Comparison of ENCODE assay signal across 14 mouse cellular contexts in the genomic region with DNA sequence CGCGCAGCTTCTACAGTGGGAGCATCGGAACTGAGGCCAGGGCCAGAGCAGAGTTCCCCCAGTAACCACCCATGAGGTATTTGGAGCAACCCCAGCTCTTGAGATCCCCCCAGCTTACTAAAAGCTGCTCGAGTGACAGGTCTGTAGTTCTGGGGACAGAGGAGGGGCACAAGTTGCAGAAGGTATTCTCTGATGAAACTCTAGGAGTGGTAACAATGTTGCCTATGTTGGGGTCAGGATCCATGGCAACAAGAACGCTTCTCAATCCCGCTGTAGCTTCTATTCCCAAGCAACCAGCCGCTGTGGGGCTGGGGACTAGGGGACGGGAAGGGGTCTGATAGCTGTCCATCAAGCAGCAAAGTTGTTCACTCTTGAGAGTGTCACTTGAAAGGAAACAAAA.
DNase-seq lines count a peak whose midpoint lies in the region; ATAC-seq and TF ChIP-seq lines count a peak whose summit lies in the region.
"Had no signal": no experiment of that assay in that cellular context is flagged by ENCODE, and none has a peak within 500 bp of the region (broad histone marks: within the 10 kb centered on the region; RNA-seq: fewer than 3 reads in every experiment).

No protein-coding gene starts in this region.

- no peaks in the 10 kb centered on the region for H3K36me3 ChIP-seq in heart, embryonic 10.5 days
- no peaks in the 10 kb centered on the region for H3K36me3 ChIP-seq in lung, postnatal 0 days (ENCODE audit: insufficient read depth, low read length)
- no peaks in the 10 kb centered on the region for H3K36me3 ChIP-seq in hindbrain, postnatal 0 days (ENCODE audit: insufficient read depth, low read length)
- H3K36me3 ChIP-seq: embryonic facial prominence, embryonic 15.5 days; G1E had no signal

- H3K9me3 ChIP-seq in heart, embryonic 10.5 days, result no peaks in the 10 kb centered on the region
- H3K9me3 ChIP-seq in lung, postnatal 0 days (ENCODE audit: low read length), result no peaks in the 10 kb centered on the region
- H3K9me3 ChIP-seq in hindbrain, postnatal 0 days (ENCODE audit: low read length), result no peaks in the 10 kb centered on the region
- H3K9me3 ChIP-seq: embryonic facial prominence, embryonic 15.5 days; G1E had no signal

- ATAC-seq in lung, postnatal 0 days, result 0 out of 2 replicates have a peak, but pooled peaks have one; percentile 4
- peak; percentile 59 for ATAC-seq in hindbrain, postnatal 0 days
- no peak for ATAC-seq in erythroblast, adult 5-6 weeks (replicated peaks; ENCODE audit: low FRiP score, poor library complexity, severe bottlenecking)

- no peak for TF ChIP-seq CTCF in lung, postnatal 0 days (IDR thresholded peaks at IDR 0.05)
- TF ChIP-seq CTCF in hindbrain, postnatal 0 days (IDR thresholded peaks at IDR 0.05; ENCODE audit: low read depth), result no peak

- intact Hi-C loops in heart, postnatal 36 days (cut with DNase I), result no loop called here

- H3K9ac ChIP-seq in lung, postnatal 0 days (replicated peaks; ENCODE audit: low read depth), result no peak overlapping the region
- H3K9ac ChIP-seq in hindbrain, postnatal 0 days (replicated peaks; ENCODE audit: low read length), result no peak overlapping the region
- H3K9ac ChIP-seq: embryonic facial prominence, embryonic 15.5 days had no signal

- H3K4me2 ChIP-seq in lung, postnatal 0 days (replicated peaks; ENCODE audit: low read depth, low read length), result no peak overlapping the region
- no peak overlapping the region for H3K4me2 ChIP-seq in hindbrain, postnatal 0 days (ENCODE audit: low read depth, low read length)
- H3K4me2 ChIP-seq: embryonic facial prominence, embryonic 15.5 days had no signal

- no peak for TF ChIP-seq EP300 in lung, postnatal 0 days (IDR thresholded peaks at IDR 0.05)

- 17% methylated on average over 8 of the region's 8 CpGs for WGBS in heart, embryonic 10.5 days
- 30% methylated on average over 8 of the region's 8 CpGs for WGBS in lung, postnatal 0 days
- 11% methylated on average over 8 of the region's 8 CpGs for WGBS in hindbrain, postnatal 0 days

- DNase-seq in heart, embryonic 10.5 days (ENCODE audit: low spot score), result peak; percentile 80
- DNase-seq in heart, postnatal 36 days, result no peak
- DNase-seq in lung, postnatal 0 days (ENCODE audit: low spot score), result no peak
- DNase-seq in lung, postnatal 36 days, result no peak
- peak; percentile 19 for DNase-seq in hindbrain, postnatal 0 days (ENCODE audit: low spot score)
- DNase-seq in retina, postnatal 1 day, result peak; percentile 51
- DNase-seq in right cerebral cortex, postnatal 36 days (ENCODE audit: low spot score in 2 of 2), result no peak
- DNase-seq: kidney, adult 18-20 months; liver; spleen, adult 18-20 months; thymus, postnatal 14 days had no signal

- H3K4me1 ChIP-seq in heart, embryonic 10.5 days, result peaks cover 42% of the 10 kb centered on the region
- H3K4me1 ChIP-seq in lung, postnatal 0 days (ENCODE audit: insufficient read depth, low read depth, low read length), result no peaks in the 10 kb centered on the region
- H3K4me1 ChIP-seq in hindbrain, postnatal 0 days (ENCODE audit: insufficient read depth, low read length), result 0 out of 2 replicates have a peak, but pooled peaks cover 8% of the 10 kb centered on the region

- peak overlapping the region; percentile 77 for H3K27ac ChIP-seq in heart, embryonic 10.5 days
- H3K27ac ChIP-seq in lung, postnatal 0 days (ENCODE audit: low read length), result no peak overlapping the region
- no peak overlapping the region for H3K27ac ChIP-seq in hindbrain, postnatal 0 days
- H3K27ac ChIP-seq: embryonic facial prominence, embryonic 15.5 days had no signal

- peak overlapping the region; percentile 22 for H3K4me3 ChIP-seq in heart, embryonic 10.5 days
- no peak overlapping the region for H3K4me3 ChIP-seq in lung, postnatal 0 days (ENCODE audit: low read depth, low read length)
- H3K4me3 ChIP-seq in hindbrain, postnatal 0 days (ENCODE audit: low read length), result no peak overlapping the region
- H3K4me3 ChIP-seq: embryonic facial prominence, embryonic 15.5 days had no signal

- no peaks in the 10 kb centered on the region; the same call in 1 of the 2 replicates for H3K27me3 ChIP-seq in heart, embryonic 10.5 days (ENCODE audit: insufficient read depth, poor library complexity, severe bottlenecking)
- H3K27me3 ChIP-seq in lung, postnatal 0 days (replicated peaks; ENCODE audit: insufficient read depth, low read length), result no peaks in the 10 kb centered on the region
- H3K27me3 ChIP-seq in hindbrain, postnatal 0 days (ENCODE audit: insufficient read depth, low read length), result no peaks in the 10 kb centered on the region
- H3K27me3 ChIP-seq: embryonic facial prominence, embryonic 15.5 days had no signal

Comparison
In these comparisons a context has a peak if more than half of its experiments do, and no peak if none do; other contexts are left out.
1. DNase-seq: peak in heart, embryonic 10.5 days (single experiment), hindbrain, postnatal 0 days (single experiment) and retina, postnatal 1 day (single experiment); none in heart, postnatal 36 days (0 of 2), lung, postnatal 0 days (single experiment), lung, postnatal 36 days (single experiment) and right cerebral cortex, postnatal 36 days (0 of 2).